Mouse (Mus musculus) limb, embryonic 11.5 days (tissue): ENCODE measurements around the gene Fam166a. TPM values are rescaled to one million over a fixed set of nuclear protein-coding genes. Genes with fewer than 3 reads are reported as not detected.

Experiments used
- ATAC-seq: fragments of 200-750 bp; cut with Nextera tagmentation; 2 replicates; pipeline ENCODE4 v1.8.0; 2017; ENCODE audit warnings: low read depth; ENCODE audit not compliant: insufficient number of reproducible peaks, low FRiP score, low TSS enrichment
- DNase-seq: peaks from one replicate; pipeline ENCODE4 v3.0.0-alpha.2; 2015; ENCODE audit warnings: low spot score
- H3K27ac ChIP-seq: fragments of 300-500 bp; sonication (generic); replicated peaks from 2 replicates; pipeline ENCODE4 v1.5.1; 2014; ENCODE audit warnings: low read depth, mild to moderate bottlenecking, low read length
- H3K27me3 ChIP-seq: fragments of 300-500 bp; sonication (generic); 2 replicates; pipeline ENCODE4 v1.6.1; 2014; ENCODE audit warnings: mild to moderate bottlenecking, low read length, mixed read lengths; ENCODE audit not compliant: control insufficient read depth, insufficient read depth
- H3K36me3 ChIP-seq: fragments of 300-500 bp; sonication (generic); 2 replicates; pipeline ENCODE4 v1.6.1; 2014; ENCODE audit warnings: mild to moderate bottlenecking, low read length, moderate library complexity, mixed read lengths; ENCODE audit not compliant: control insufficient read depth, insufficient read depth
- H3K4me1 ChIP-seq: fragments of 300-500 bp; sonication (generic); 2 replicates; pipeline ENCODE4 v1.6.1; 2014; ENCODE audit warnings: low read length, mixed read lengths; ENCODE audit not compliant: control insufficient read depth, insufficient read depth
- H3K4me2 ChIP-seq: fragments of 300-500 bp; sonication (generic); 2 replicates; pipeline ENCODE4 v1.6.1; 2014; ENCODE audit warnings: low read depth, mild to moderate bottlenecking, moderate library complexity; ENCODE audit not compliant: severe bottlenecking
- H3K4me3 ChIP-seq: fragments of 300-500 bp; sonication (generic); 2 replicates; pipeline ENCODE4 v1.5.1; 2014; ENCODE audit warnings: low read depth, low read length
- H3K9ac ChIP-seq: fragments of 300-500 bp; sonication (generic); 2 replicates; pipeline ENCODE4 v1.6.1; 2014; ENCODE audit warnings: mild to moderate bottlenecking, low read length
- H3K9me3 ChIP-seq: fragments of 300-500 bp; sonication (generic); 2 replicates; pipeline ENCODE4 v1.6.1; 2016; ENCODE audit warnings: low read length; ENCODE audit not compliant: control insufficient read depth
- WGBS: fragments of 180-500 bp; shearing (Covaris S2); extraction: QIAGEN DNeasy Blood & Tissue Kit; methylation state at CpG from one replicate; pipeline ENCODE4 v1.1.7; 2014; 5-methylcytosine and 5-hydroxymethylcytosine counted together
- polyA plus RNA-seq: library from polyadenylated mRNA; unstranded; fragments of >200 nt; fragmentation: Nextera tagmentation; extraction: Ambion mirVana; gene quantifications from 2 replicates; pipeline ENCODE4 v1.2.1, GENCODE M21; 2014

Fam166a gene
- polyA plus RNA-seq, 1 experiment from 2014 or later = not detected

DNA sequence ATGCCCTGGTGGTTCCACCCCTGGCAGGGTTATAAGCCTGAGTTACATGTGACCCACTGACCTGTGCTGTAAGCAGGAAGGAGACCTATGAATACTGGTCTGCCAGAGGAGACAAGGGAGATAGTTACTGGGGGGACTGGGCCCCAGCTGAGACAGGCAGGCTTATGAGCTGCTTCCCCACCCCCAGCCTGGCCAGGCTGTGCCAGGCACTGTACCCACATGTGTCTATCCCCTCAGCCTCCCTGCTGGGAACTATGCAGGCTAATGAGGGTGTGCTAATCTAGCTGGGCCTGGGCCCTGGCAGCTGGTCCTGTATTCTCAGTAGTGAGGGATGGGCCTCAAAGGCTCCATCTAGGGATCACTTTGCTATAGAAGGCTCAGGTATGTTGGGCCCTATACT lies 48.7 kb downstream of the Fam166a start:
- Histone ChIP-seq H3K27me3 (peaks cover 19% of the 10 kb centered on the region), H3K36me3 (peaks cover 2% of the 10 kb centered on the region; the same call in 1 of the 2 replicates), H3K4me1 (peaks cover 18% of the 10 kb centered on the region), H3K9ac (no peak overlapping the region), H3K9me3 (no peaks in the 10 kb centered on the region), H3K27ac (no peak overlapping the region), H3K4me3 (no peak overlapping the region), H3K4me2 (no peak overlapping the region)
- ATAC-seq (no peak), DNase-seq (no peak)

DNA sequence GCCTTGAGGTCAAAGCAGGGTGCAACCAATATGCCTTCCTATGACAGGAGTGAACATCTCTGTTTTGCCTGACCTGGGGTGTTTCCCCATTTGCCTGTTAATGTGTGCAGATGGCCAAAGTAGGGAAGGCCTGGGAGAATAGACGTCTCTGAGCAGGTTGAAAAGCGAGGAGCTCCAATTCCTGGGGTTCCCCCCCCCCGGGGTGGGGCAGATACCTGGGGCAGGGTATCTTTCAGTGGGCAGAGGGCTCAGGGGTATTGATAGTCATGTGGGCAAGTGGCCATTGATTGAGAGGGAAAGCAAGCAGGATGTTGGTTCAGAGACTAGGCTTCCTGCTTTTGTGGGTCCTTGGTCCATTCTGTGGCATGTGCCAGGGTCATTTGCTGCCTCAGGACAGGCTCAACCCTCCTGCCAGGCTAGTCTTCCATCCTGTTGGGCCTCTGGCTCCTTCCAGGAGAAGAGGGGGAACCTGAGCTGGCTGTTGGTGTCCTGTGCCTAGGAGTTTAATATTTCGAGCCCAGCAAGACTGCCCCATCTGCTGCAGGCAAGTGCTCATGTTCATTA lies 49.3 kb downstream of the Fam166a start:
- Histone ChIP-seq H3K27me3 (peaks cover 19% of the 10 kb centered on the region), H3K4me3 (no peak overlapping the region), H3K4me2 (no peak overlapping the region), H3K9me3 (no peaks in the 10 kb centered on the region), H3K27ac (no peak overlapping the region), H3K4me1 (peaks cover 18% of the 10 kb centered on the region), H3K9ac (no peak overlapping the region), H3K36me3 (peaks cover 2% of the 10 kb centered on the region; the same call in 1 of the 2 replicates)
- ATAC-seq = no peak
- WGBS = 79% methylated on average over 4 of the region's 4 CpGs
- no peak for DNase-seq

Other genes with a start within 250 kb of the Fam166a start
- 132 and 136 TPM in 2 replicates for gene Mrpl41, start 243.6 kb upstream of the Fam166a start, polyA plus RNA-seq
- gene Pnpla7, start 242.7 kb upstream of the Fam166a start, polyA plus RNA-seq = 5.4 and 6.5 TPM in 2 replicates
- 41.7 and 42.0 TPM in 2 replicates for gene Nsmf, start 164.4 kb upstream of the Fam166a start, polyA plus RNA-seq
- gene Entpd8, start 138.4 kb upstream of the Fam166a start, polyA plus RNA-seq = not detected in 2 replicates
- 0.24 TPM in 1 of 2 replicates, not detected in the other for gene Noxa1, start 123.6 kb upstream of the Fam166a start, polyA plus RNA-seq
- 8.8 and 10.0 TPM in 2 replicates for gene Nrarp, start 38.0 kb upstream of the Fam166a start, polyA plus RNA-seq
- 3.1 and 3.7 TPM in 2 replicates for gene Tor4a, start 21.9 kb upstream of the Fam166a start, polyA plus RNA-seq
- gene Nelfb, start 7.3 kb upstream of the Fam166a start, polyA plus RNA-seq = 103 and 106 TPM in 2 replicates
- 0.19 TPM in 1 of 2 replicates, not detected in the other for gene Stpg3, start 4.1 kb upstream of the Fam166a start, polyA plus RNA-seq
- 526 and 567 TPM in 2 replicates for gene Tubb4b, start 6.0 kb downstream of the Fam166a start, polyA plus RNA-seq
- gene Slc34a3, start 15.6 kb downstream of the Fam166a start, polyA plus RNA-seq = not detected in 2 replicates
- gene Rnf224, start 18.0 kb downstream of the Fam166a start, polyA plus RNA-seq = not detected in 2 replicates
- 6.5 and 8.8 TPM in 2 replicates for gene Rnf208, start 23.5 kb downstream of the Fam166a start, polyA plus RNA-seq
- gene Cysrt1, start 23.7 kb downstream of the Fam166a start, polyA plus RNA-seq = not detected in 2 replicates
- gene AL732309.1, start 28.1 kb downstream of the Fam166a start, polyA plus RNA-seq = 4.0 and 6.6 TPM in 2 replicates
- 11.1 and 14.6 TPM in 2 replicates for gene Tmem203, start 36.7 kb downstream of the Fam166a start, polyA plus RNA-seq
- 5.6 and 5.7 TPM in 2 replicates for gene Tprn, start 43.9 kb downstream of the Fam166a start, polyA plus RNA-seq
- gene Ssna1, start 53.7 kb downstream of the Fam166a start, polyA plus RNA-seq = 237 and 242 TPM in 2 replicates
- gene Anapc2, start 53.7 kb downstream of the Fam166a start, polyA plus RNA-seq = 118 and 120 TPM in 2 replicates
- not detected in 2 replicates for gene Tmem210, start 69.4 kb downstream of the Fam166a start, polyA plus RNA-seq
- not detected in 2 replicates for gene Lrrc26, start 71.2 kb downstream of the Fam166a start, polyA plus RNA-seq
- gene Grin1, start 100.4 kb downstream of the Fam166a start, polyA plus RNA-seq = 0.60 and 1.4 TPM in 2 replicates
- gene Man1b1, start 113.6 kb downstream of the Fam166a start, polyA plus RNA-seq = 81.9 and 97.6 TPM in 2 replicates
- gene Dpp7, start 137.6 kb downstream of the Fam166a start, polyA plus RNA-seq = 16.6 and 18.8 TPM in 2 replicates
- 8.9 and 9.1 TPM in 2 replicates for gene Uap1l1, start 146.9 kb downstream of the Fam166a start, polyA plus RNA-seq
- gene Sapcd2, start 153.6 kb downstream of the Fam166a start, polyA plus RNA-seq = 63.0 and 69.4 TPM in 2 replicates
- not detected in 2 replicates for gene Entpd2, start 177.1 kb downstream of the Fam166a start, polyA plus RNA-seq
- gene Npdc1, start 180.6 kb downstream of the Fam166a start, polyA plus RNA-seq = 6.1 and 6.8 TPM in 2 replicates
- not detected in 2 replicates for gene Fut7, start 204.5 kb downstream of the Fam166a start, polyA plus RNA-seq
- 3.1 and 3.8 TPM in 2 replicates for gene Abca2, start 210.0 kb downstream of the Fam166a start, polyA plus RNA-seq
- 0.81 TPM in 1 of 2 replicates, not detected in the other for gene Clic3, start 238.1 kb downstream of the Fam166a start, polyA plus RNA-seq
- 15.0 and 18.1 TPM in 2 replicates for gene Paxx, start 242.3 kb downstream of the Fam166a start, polyA plus RNA-seq